Mouse (Mus musculus) neural tube, embryonic 14.5 days (tissue): ENCODE results near the gene Acot2. TPM values are rescaled to one million over a fixed set of nuclear protein-coding genes. Genes with fewer than 3 reads are reported as not detected.
"Not testable (repeated sequence)": the region's sequence is repeated elsewhere in the genome, so short reads cannot be mapped to it uniquely, and the experiment has no call there.

ENCODE experiments used
- ATAC-seq: fragments of 200-750 bp; cut with Nextera tagmentation; 2 replicates; pipeline ENCODE4 v1.8.0; 2017; ENCODE audit warnings: low read depth, mild to moderate bottlenecking, moderate TSS enrichment, moderate library complexity
- H3K27ac ChIP-seq: fragments of 300-500 bp; sonication (generic); 2 replicates; pipeline ENCODE4 v1.5.1; 2014; ENCODE audit warnings: low read depth, mild to moderate bottlenecking, control low read depth, low read length, moderate library complexity, mixed read lengths
- H3K27me3 ChIP-seq: fragments of 300-500 bp; sonication (generic); 2 replicates; pipeline ENCODE4 v1.6.1; 2014; ENCODE audit warnings: low read length; ENCODE audit not compliant: control insufficient read depth, insufficient read depth
- H3K36me3 ChIP-seq: fragments of 300-500 bp; sonication (generic); 2 replicates; pipeline ENCODE4 v1.6.1; 2014; ENCODE audit warnings: low read length, mixed read lengths; ENCODE audit not compliant: control insufficient read depth, insufficient read depth
- H3K4me1 ChIP-seq: fragments of 300-500 bp; sonication (generic); 2 replicates; pipeline ENCODE4 v1.6.1; 2014; ENCODE audit warnings: low read length; ENCODE audit not compliant: control insufficient read depth, insufficient read depth
- H3K4me2 ChIP-seq: fragments of 300-500 bp; sonication (generic); 2 replicates; pipeline ENCODE4 v1.6.1; 2014; ENCODE audit warnings: mild to moderate bottlenecking, low read depth, low read length, control low read depth
- H3K4me3 ChIP-seq: fragments of 300-500 bp; sonication (generic); 2 replicates; pipeline ENCODE4 v1.5.1; 2014; ENCODE audit warnings: low read depth, low read length, control low read depth, mixed read lengths
- H3K9ac ChIP-seq: fragments of 300-500 bp; sonication (generic); replicated peaks from 2 replicates; pipeline ENCODE4 v1.6.1; 2014; ENCODE audit warnings: low read depth, mild to moderate bottlenecking, control low read depth, low read length, mixed read lengths
- H3K9me3 ChIP-seq: fragments of 300-500 bp; sonication (generic); 2 replicates; pipeline ENCODE4 v1.6.1; 2016; ENCODE audit warnings: low read length; ENCODE audit not compliant: control insufficient read depth
- WGBS: fragments of 180-500 bp; shearing (Covaris S2); extraction: QIAGEN DNeasy Blood & Tissue Kit; methylation state at CpG from one replicate; pipeline ENCODE4 v1.1.7; 2014; 5-methylcytosine and 5-hydroxymethylcytosine counted together
- polyA plus RNA-seq: library from polyadenylated mRNA; unstranded; fragments of >200 nt; fragmentation: Nextera tagmentation; extraction: Ambion mirVana; gene quantifications from 2 replicates; pipeline ENCODE4 v1.2.1, GENCODE M21; 2014

Gene Acot2
- polyA plus RNA-seq, 1 experiment from 2014 or later = 11.3 TPM

- ATAC-seq = no peak
- Histone ChIP-seq H3K9me3 (no peaks in the 10 kb centered on the region), H3K4me2 (no peak overlapping the region), H3K27ac (no peak overlapping the region), H3K9ac (no peak overlapping the region), H3K4me3 (no peak overlapping the region), H3K27me3 (no peaks in the 10 kb centered on the region), H3K4me1 (no peaks in the 10 kb centered on the region), H3K36me3 (no peaks in the 10 kb centered on the region)
- 90% methylated on average over 7 of the region's 7 CpGs for WGBS
Measured at GRCm38 (mm10) chr12:84025888-84026287, 38.2 kb downstream of the Acot2 start.

- H3K4me2 ChIP-seq, H3K27me3 ChIP-seq, H3K4me1 ChIP-seq, H3K36me3 ChIP-seq, H3K9me3 ChIP-seq, H3K9ac ChIP-seq, H3K4me3 ChIP-seq, H3K27ac ChIP-seq, ATAC-seq: not testable (repeated sequence)
- 38% methylated on average over 3 of the region's 3 CpGs for WGBS
Measured at GRCm38 (mm10) chr12:84028328-84028727, 40.7 kb downstream of the Acot2 start.

GRCm38 (mm10) chr12:84029043-84029442 is 41.4 kb downstream of the Acot2 start:
- not testable (repeated sequence) for H3K27ac ChIP-seq, H3K4me3 ChIP-seq, H3K36me3 ChIP-seq, H3K27me3 ChIP-seq, H3K4me2 ChIP-seq, ATAC-seq, H3K4me1 ChIP-seq, H3K9me3 ChIP-seq, H3K9ac ChIP-seq
- 95% methylated on average over 1 of the region's 1 CpGs for WGBS

GRCm38 (mm10) chr12:84030659-84031332 is 43.1 kb downstream of the Acot2 start:
- 77% methylated on average over 4 of the region's 4 CpGs for WGBS
- Histone ChIP-seq H3K9ac (no peak overlapping the region), H3K27me3 (no peaks in the 10 kb centered on the region), H3K4me1 (no peaks in the 10 kb centered on the region), H3K36me3 (no peaks in the 10 kb centered on the region), H3K4me2 (no peak overlapping the region), H3K4me3 (no peak overlapping the region), H3K9me3 (no peaks in the 10 kb centered on the region), H3K27ac (no peak overlapping the region)
- peak; percentile 68; the same call in 1 of the 2 replicates for ATAC-seq

- H3K27ac ChIP-seq = no peak overlapping the region
- no peak overlapping the region for H3K4me2 ChIP-seq
- no peak for ATAC-seq
- WGBS = 86% methylated on average over 4 of the region's 4 CpGs
- H3K4me3 ChIP-seq = no peak overlapping the region
- H3K36me3 ChIP-seq = no peaks in the 10 kb centered on the region
- no peaks in the 10 kb centered on the region for H3K4me1 ChIP-seq
- H3K9me3 ChIP-seq = no peaks in the 10 kb centered on the region
- H3K9ac ChIP-seq = no peak overlapping the region
- H3K27me3 ChIP-seq = no peaks in the 10 kb centered on the region
Measured at GRCm38 (mm10) chr12:84032854-84033253, 45.2 kb downstream of the Acot2 start.

GRCm38 (mm10) chr12:84033302-84033701 is 45.6 kb downstream of the Acot2 start:
- ATAC-seq, H3K27me3 ChIP-seq, H3K9ac ChIP-seq, H3K9me3 ChIP-seq, H3K4me1 ChIP-seq, H3K4me3 ChIP-seq, H3K36me3 ChIP-seq, H3K4me2 ChIP-seq, H3K27ac ChIP-seq: not testable (repeated sequence)
- WGBS = 85% methylated on average over 2 of the region's 2 CpGs

GRCm38 (mm10) chr12:84034108-84034507 is 46.4 kb downstream of the Acot2 start:
- Histone ChIP-seq H3K36me3 (no peaks in the 10 kb centered on the region), H3K9ac (no peak overlapping the region), H3K4me1 (no peaks in the 10 kb centered on the region), H3K9me3 (no peaks in the 10 kb centered on the region), H3K27me3 (no peaks in the 10 kb centered on the region), H3K27ac (no peak overlapping the region), H3K4me2 (no peak overlapping the region), H3K4me3 (no peak overlapping the region)
- ATAC-seq = no peak
- 57% methylated on average over 4 of the region's 4 CpGs for WGBS

GRCm38 (mm10) chr12:84038241-84038640 is 50.6 kb downstream of the Acot2 start, which contains the start of gene Acot4:
TSS of gene Acot4 (plus strand) at chr12:84038379.
- Histone ChIP-seq H3K4me2 (peak within 1 kb of the TSS; percentile 56), H3K9ac (peak within 1 kb of the TSS; percentile 47), H3K4me3 (peak within 1 kb of the TSS; percentile 38)
- H3K27me3 ChIP-seq, H3K27ac ChIP-seq, H3K4me1 ChIP-seq, H3K36me3 ChIP-seq, H3K9me3 ChIP-seq: not testable (repeated sequence)
- ATAC-seq = peak; percentile 68; the same call in 1 of the 2 replicates
- WGBS = 10% methylated on average over 27 of the region's 32 CpGs

- Histone ChIP-seq H3K9ac (peak within 1 kb of the TSS; percentile 47), H3K4me2 (peak within 1 kb of the TSS; percentile 56), H3K4me3 (peak within 1 kb of the TSS; percentile 38)
- H3K27me3 ChIP-seq, H3K27ac ChIP-seq, H3K9me3 ChIP-seq, H3K36me3 ChIP-seq, ATAC-seq, H3K4me1 ChIP-seq: not testable (repeated sequence)
- 4% methylated on average over 29 of the region's 39 CpGs for WGBS
Measured at GRCm38 (mm10) chr12:84038691-84039111, 51.0 kb downstream of the Acot2 start, which contains the start of gene Gm49366. TSS of gene Gm49366 (plus strand) at chr12:84038935.
